Mouse (Mus musculus): ENCODE measurements around the gene Zbtb24.

DNA sequence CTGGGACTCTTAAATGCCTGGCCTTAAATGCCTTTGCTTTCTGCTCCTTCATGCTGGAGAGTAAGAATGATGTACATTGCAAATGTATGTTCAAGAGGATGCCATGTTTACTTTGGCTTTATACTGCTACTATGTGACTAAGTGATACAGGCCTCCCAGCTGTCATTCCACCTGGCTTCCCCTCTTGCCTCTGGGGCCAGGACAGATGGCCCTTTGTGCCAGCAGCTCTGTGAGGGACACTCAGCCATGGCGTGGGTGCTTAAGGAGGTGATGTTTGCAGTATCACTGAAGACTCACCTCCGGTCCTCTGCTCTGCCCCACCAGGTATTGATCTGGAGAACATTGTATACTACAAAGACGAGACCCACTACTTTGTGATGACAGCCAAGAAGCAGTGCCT is 29.8 kb downstream of the Zbtb24 start:
- TF ChIP-seq CTCF (IDR thresholded peaks at IDR 0.05; ENCODE audit: low read depth) (no peak), EP300 (IDR thresholded peaks at IDR 0.05; ENCODE audit: low read depth) (no peak)

Data from heart, postnatal 0 days (tissue).